Mouse (Mus musculus) G1E (cell line): Measurements from ENCODE around the gene Spib. TPM values are rescaled to one million over a fixed set of nuclear protein-coding genes. Genes with fewer than 3 reads are reported as not detected.

Source experiments
- ATAC-seq: 2 replicates; pipeline ENCODE4 v1.8.0; 2016; ENCODE audit warnings: mild to moderate bottlenecking; ENCODE audit not compliant: insufficient number of reproducible peaks, poor library complexity, low FRiP score, severe bottlenecking; ENCODE audit errors: extremely low read depth
- DNase-seq: peaks from one replicate; pipeline ENCODE4 v3.0.0; 2012; ENCODE audit warnings: low spot score
- H3K27me3 ChIP-seq: 2 replicates; pipeline ENCODE4 v1.6.1; 2012; ENCODE audit warnings: mild to moderate bottlenecking, low read length, inconsistent platforms; ENCODE audit not compliant: insufficient read depth
- H3K36me3 ChIP-seq: replicated peaks from 2 replicates; pipeline ENCODE3; 2012; ENCODE audit warnings: mild to moderate bottlenecking, inconsistent platforms
- H3K4me1 ChIP-seq: 2 replicates; pipeline ENCODE4 v1.6.1; 2012; ENCODE audit warnings: low read depth, low read length, inconsistent platforms, mixed read lengths; ENCODE audit not compliant: insufficient read depth
- H3K4me3 ChIP-seq: 2 replicates; pipeline ENCODE4 v1.5.1; 2012; ENCODE audit warnings: low read depth, mild to moderate bottlenecking, inconsistent platforms, low read length, moderate library complexity, mixed read lengths
- H3K9me3 ChIP-seq: replicated peaks from 2 replicates; pipeline ENCODE4 v1.6.1; 2012; ENCODE audit warnings: inconsistent platforms
- CTCF ChIP-seq: IDR thresholded peaks from 2 replicates; pipeline ENCODE4 v1.5.1; 2012; ENCODE audit warnings: low read depth, low read length, inconsistent platforms, mixed read lengths
- GATA1 ChIP-seq: IDR thresholded peaks from 2 replicates; pipeline ENCODE4 v1.6.1; 2012; ENCODE audit warnings: borderline replicate concordance, low read length, inconsistent platforms, mixed read lengths
- GATA2 ChIP-seq: IDR thresholded peaks from 2 replicates; pipeline ENCODE4 v1.6.1; 2012; ENCODE audit warnings: low read depth, low read length, inconsistent platforms, borderline replicate concordance
- POLR2AphosphoS5 ChIP-seq: IDR thresholded peaks from 2 replicates; pipeline ENCODE4 v1.6.1; 2012; ENCODE audit warnings: low read depth, low read length, inconsistent platforms; ENCODE audit not compliant: insufficient replicate concordance
- TAL1 ChIP-seq: conservative IDR thresholded peaks from 2 replicates; pipeline ENCODE4 v1.6.1; 2012; ENCODE audit warnings: low read depth, low read length, inconsistent platforms, mixed read lengths
- polyA plus RNA-seq: library from polyadenylated mRNA; stranded (reverse); fragments of >175 nt; gene quantifications from 2 replicates; pipeline ENCODE4 v1.2.3, GENCODE M21; 2012
- total RNA-seq, 2 experiments: library from RNA; stranded (forward) in 1 of 2; stranded (reverse) in 1 of 2; fragments of 200-1000 nt in 1 of 2; fragments of >200 nt in 1 of 2; fragmentation: Nextera tagmentation in 1 of 2; gene quantifications; 2 replicates each; pipeline ENCODE4 v1.2.3; 2014 to 2017

The Spib gene
- total and polyA plus RNA-seq, 3 experiments = not detected

DNA sequence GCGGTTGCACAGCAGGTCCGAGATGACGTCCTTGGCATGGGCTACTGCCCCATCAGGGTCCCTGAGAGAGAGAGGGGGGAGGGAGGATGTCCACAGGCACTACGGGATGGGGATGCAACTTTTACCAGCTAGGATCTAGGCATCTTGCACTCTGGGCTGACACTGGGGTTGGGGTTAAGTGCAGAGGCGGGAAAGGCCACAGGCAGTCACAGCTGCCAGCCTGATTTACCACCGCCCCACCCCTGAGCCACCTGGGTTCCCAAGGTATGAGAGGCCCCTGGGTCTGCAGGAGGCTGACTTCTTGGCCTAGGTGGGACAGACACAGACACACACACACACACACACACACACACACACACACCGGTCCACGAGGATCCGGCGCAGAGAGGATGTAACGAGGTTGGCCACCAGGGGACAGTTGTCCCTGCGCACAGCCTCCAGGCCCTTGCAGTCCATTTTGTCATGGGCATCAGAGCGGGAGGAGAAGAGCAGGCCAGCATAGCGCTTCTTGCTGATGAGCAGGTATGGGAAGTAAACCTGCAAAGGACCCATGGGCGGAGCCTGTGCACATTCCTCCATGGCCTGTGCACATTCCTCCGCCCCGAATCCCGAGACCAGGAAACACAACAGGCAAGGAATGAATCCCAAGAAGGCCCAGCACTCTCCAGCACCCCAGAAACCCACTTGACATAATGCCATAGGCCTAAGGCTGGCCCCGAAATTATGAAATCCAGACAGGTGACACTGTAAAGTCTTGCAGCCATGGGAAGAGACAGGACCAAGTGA is 3.0 kb upstream of the Spib start:
- H3K4me1 ChIP-seq = peaks cover 55% of the 10 kb centered on the region
- H3K9me3 ChIP-seq = no peaks in the 10 kb centered on the region
- TF ChIP-seq TAL1 (no peak), CTCF (peak; percentile 14; the same call in 1 of the 2 replicates)
- H3K4me3 ChIP-seq = peak overlapping the region; percentile 17; the same call in 1 of the 2 replicates
- H3K27me3 ChIP-seq = peaks cover 4% of the 10 kb centered on the region; the same call in 1 of the 2 replicates
- peaks cover 83% of the 10 kb centered on the region for H3K36me3 ChIP-seq
- ATAC-seq (no peak), DNase-seq (no peak)

DNA sequence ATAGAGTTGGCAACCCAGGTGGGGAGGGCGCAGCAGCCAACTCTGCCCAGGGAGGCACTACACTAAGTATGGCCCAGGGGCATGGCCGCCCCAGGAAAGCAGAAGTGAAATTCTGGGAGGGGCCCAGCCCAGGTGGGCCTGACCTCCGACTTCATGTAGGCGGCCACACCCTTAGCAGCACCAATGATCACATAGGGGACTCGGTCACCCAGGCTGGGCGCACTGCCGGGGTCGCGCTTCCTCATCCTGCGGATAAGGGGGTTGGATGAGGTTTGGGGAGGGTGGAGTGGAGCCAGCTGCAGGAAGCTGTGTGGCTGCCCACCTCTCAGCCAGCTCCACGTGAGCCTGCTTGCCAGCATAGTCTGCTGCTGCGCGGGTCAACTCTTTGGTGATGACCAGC is 2.4 kb upstream of the Spib start:
- Histone ChIP-seq H3K36me3 (peaks cover 77% of the 10 kb centered on the region), H3K9me3 (no peaks in the 10 kb centered on the region), H3K4me1 (peaks cover 53% of the 10 kb centered on the region), H3K27me3 (peaks cover 8% of the 10 kb centered on the region; the same call in 1 of the 2 replicates), H3K4me3 (peak overlapping the region; percentile 17; the same call in 1 of the 2 replicates)
- DNase-seq (no peak), ATAC-seq (no peak)
- TF ChIP-seq GATA1 (no peak), TAL1 (no peak), GATA2 (no peak), CTCF (no peak), POLR2AphosphoS5 (no peak)

DNA sequence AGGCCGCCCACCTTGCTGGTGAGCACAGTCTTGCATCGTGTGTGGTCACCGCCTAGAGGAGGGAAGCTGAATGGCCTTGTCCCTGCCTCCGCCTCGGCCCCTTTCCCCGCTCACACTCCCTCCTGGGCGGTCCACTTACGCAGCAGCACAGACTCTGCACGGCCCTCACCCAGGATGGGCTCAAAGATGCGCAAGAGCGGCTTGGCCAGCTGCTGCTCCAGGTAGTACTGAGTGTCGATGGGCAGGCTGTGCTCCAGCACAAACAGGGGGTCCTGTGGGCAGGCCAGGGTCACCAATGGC is 1.8 kb upstream of the Spib start:
- Histone ChIP-seq H3K4me3 (no peak overlapping the region), H3K4me1 (peaks cover 55% of the 10 kb centered on the region), H3K27me3 (peaks cover 13% of the 10 kb centered on the region; the same call in 1 of the 2 replicates), H3K36me3 (peaks cover 72% of the 10 kb centered on the region), H3K9me3 (no peaks in the 10 kb centered on the region)
- TF ChIP-seq TAL1 (no peak), GATA1 (no peak), CTCF (no peak), GATA2 (no peak), POLR2AphosphoS5 (no peak)
- ATAC-seq = no peak
- DNase-seq = no peak

DNA sequence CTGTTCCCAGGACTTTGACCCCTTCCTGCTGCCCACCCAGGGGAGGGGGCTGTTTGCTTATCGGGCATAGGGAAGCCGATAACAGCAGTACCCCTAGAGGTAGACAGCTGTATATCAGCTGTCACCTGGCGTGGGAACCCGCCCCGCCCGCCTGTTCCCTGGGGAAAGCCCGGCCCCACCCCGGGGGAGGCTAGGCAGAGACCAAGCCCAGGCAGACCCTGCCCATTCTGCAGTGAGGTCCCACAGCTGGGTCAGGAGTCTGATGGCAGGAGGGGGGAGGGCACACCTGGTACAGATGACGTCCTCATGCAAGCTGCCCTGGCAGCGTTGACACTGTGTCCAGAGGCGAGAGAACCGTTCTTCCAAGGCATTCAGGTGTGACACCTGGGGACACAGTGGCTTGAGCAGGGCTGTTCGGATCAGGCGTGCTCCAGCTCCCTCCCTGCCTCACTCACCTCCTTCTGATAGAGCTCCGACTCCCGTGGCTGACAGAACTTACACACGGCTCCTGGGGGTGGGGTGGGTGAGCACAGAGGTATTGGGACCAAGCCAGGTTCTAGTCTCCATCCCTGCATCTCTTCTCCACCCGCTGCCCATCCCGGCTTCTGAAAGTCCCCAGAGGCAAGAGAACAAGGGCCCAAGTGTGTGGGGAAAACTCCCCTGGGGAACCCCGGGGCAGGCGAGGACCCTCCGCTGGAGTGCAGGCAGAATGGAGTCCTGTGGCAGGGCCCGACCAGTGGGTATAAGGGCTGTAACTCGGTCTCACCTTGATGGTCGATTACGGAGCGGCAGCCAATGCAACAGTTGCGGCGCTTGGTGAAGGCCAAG is 1.3 kb upstream of the Spib start:
- peaks cover 66% of the 10 kb centered on the region for H3K36me3 ChIP-seq
- H3K4me3 ChIP-seq = no peak overlapping the region
- no peak for TF ChIP-seq GATA1
- no peak for TF ChIP-seq GATA2
- no peak for TF ChIP-seq CTCF
- TF ChIP-seq POLR2AphosphoS5 = no peak
- TF ChIP-seq TAL1 = no peak
- no peak for DNase-seq
- peaks cover 16% of the 10 kb centered on the region; the same call in 1 of the 2 replicates for H3K27me3 ChIP-seq
- H3K9me3 ChIP-seq = no peaks in the 10 kb centered on the region
- no peak for ATAC-seq
- H3K4me1 ChIP-seq = peaks cover 60% of the 10 kb centered on the region

DNA sequence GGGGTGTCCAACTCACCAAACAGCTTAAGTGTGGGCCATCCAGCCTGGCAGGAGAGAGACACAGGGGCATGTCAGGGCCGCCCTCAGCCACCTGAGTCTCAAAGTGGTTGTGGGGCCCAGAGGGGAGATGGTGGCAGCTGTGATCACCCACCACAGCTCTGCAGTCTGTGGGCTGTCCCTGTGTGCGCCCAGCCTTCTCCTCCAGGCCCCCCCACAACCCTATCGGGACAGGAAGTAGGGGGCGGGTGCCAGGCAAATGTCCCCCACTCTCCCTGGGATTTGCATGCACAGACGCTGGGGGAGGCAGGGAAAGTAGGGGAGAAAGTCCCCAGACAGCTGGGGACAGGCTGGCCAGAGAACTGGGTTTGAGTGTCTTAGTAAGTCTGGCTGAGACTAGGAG is 664 bp downstream of the Spib start:
- ATAC-seq = no peak
- H3K4me3 ChIP-seq = no peak overlapping the region
- peaks cover 30% of the 10 kb centered on the region for H3K27me3 ChIP-seq
- no peak for DNase-seq
- H3K4me1 ChIP-seq = peaks cover 64% of the 10 kb centered on the region
- H3K36me3 ChIP-seq = peaks cover 47% of the 10 kb centered on the region
- H3K9me3 ChIP-seq = no peaks in the 10 kb centered on the region
- TF ChIP-seq POLR2AphosphoS5 (no peak), CTCF (no peak), GATA1 (no peak), TAL1 (no peak), GATA2 (no peak)

DNA sequence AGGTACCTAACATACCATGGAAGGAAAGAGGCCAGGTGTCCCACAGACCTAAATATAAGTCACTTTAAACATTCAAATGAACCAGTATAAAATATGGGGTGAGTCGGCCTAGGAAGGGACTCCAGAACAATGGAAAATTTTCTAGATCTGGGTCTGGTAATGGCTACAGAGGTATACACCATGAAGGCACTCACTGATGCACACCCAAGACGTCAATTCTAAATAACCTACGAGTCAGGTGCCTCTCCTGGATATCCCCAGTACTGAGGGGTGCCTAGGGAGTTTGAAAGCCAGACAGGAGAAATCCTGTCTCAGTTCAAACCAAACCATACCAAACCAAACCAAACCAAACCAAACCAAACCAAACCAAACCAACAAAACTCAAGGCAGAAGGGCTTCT is 1.4 kb downstream of the Spib start:
- no peak for DNase-seq
- no peak for TF ChIP-seq TAL1
- TF ChIP-seq GATA2 = no peak
- no peak for TF ChIP-seq POLR2AphosphoS5
- TF ChIP-seq CTCF = no peak
- TF ChIP-seq GATA1 = no peak
- Histone ChIP-seq H3K9me3 (no peaks in the 10 kb centered on the region), H3K4me1 (peaks cover 57% of the 10 kb centered on the region), H3K27me3 (peaks cover 35% of the 10 kb centered on the region), H3K36me3 (peaks cover 40% of the 10 kb centered on the region), H3K4me3 (no peak overlapping the region)
- no peak for ATAC-seq
